Mouse (Mus musculus): Measurements from ENCODE around the gene Pitpna.
"Not testable (repeated sequence)": the region's sequence is repeated elsewhere in the genome, so short reads cannot be mapped to it uniquely, and the experiment has no call there.

Gene Pitpna

GRCm38 (mm10) chr11:75588285-75588941 is 516 bp downstream of the Pitpna start:
- DNase-seq (ENCODE audit: low spot score), result no peak

- DNase-seq (ENCODE audit: low spot score), result no peak
These were observed 4.7 kb downstream of the Pitpna start for GRCm38 (mm10) chr11:75592612-75593011.

GRCm38 (mm10) chr11:75594431-75594830 is 6.5 kb downstream of the Pitpna start:
- no peak for DNase-seq (ENCODE audit: low spot score)

- no peak for DNase-seq (ENCODE audit: low spot score)
These were observed 7.5 kb downstream of the Pitpna start for GRCm38 (mm10) chr11:75595404-75595803.

- no peak for DNase-seq (ENCODE audit: low spot score)
These were observed 7.9 kb downstream of the Pitpna start for GRCm38 (mm10) chr11:75595816-75596215.

GRCm38 (mm10) chr11:75596726-75597255 is 8.9 kb downstream of the Pitpna start:
- DNase-seq (ENCODE audit: low spot score), result no peak

GRCm38 (mm10) chr11:75598004-75598403 is 10.1 kb downstream of the Pitpna start:
- DNase-seq (ENCODE audit: low spot score), result no peak

GRCm38 (mm10) chr11:75599802-75600201 is 11.9 kb downstream of the Pitpna start:
- not testable (repeated sequence) for DNase-seq (ENCODE audit: low spot score)

GRCm38 (mm10) chr11:75604826-75605225 is 16.9 kb downstream of the Pitpna start:
- no peak for DNase-seq (ENCODE audit: low spot score)

- DNase-seq (ENCODE audit: low spot score), result no peak
These were observed 17.4 kb downstream of the Pitpna start for GRCm38 (mm10) chr11:75605318-75605717.

GRCm38 (mm10) chr11:75608776-75609175 is 20.9 kb downstream of the Pitpna start:
- DNase-seq (ENCODE audit: low spot score), result no peak

GRCm38 (mm10) chr11:75610021-75610420 is 22.1 kb downstream of the Pitpna start:
- DNase-seq (ENCODE audit: low spot score), result no peak

GRCm38 (mm10) chr11:75614769-75615168 is 26.9 kb downstream of the Pitpna start:
- no peak for DNase-seq (ENCODE audit: low spot score)

GRCm38 (mm10) chr11:75615556-75615955 is 27.7 kb downstream of the Pitpna start:
- no peak for DNase-seq (ENCODE audit: low spot score)

GRCm38 (mm10) chr11:75619133-75619532 is 31.2 kb downstream of the Pitpna start:
- DNase-seq (ENCODE audit: low spot score), result no peak

GRCm38 (mm10) chr11:75620136-75620780 is 32.4 kb downstream of the Pitpna start:
- no peak for DNase-seq (ENCODE audit: low spot score)

GRCm38 (mm10) chr11:75621426-75621825 is 33.5 kb downstream of the Pitpna start:
- no peak for DNase-seq (ENCODE audit: low spot score)

- DNase-seq (ENCODE audit: low spot score), result no peak
These were observed 34.9 kb downstream of the Pitpna start for GRCm38 (mm10) chr11:75622588-75623329.

GRCm38 (mm10) chr11:75624102-75624554 is 36.2 kb downstream of the Pitpna start:
- DNase-seq (ENCODE audit: low spot score), result no peak

- no peak for DNase-seq (ENCODE audit: low spot score)
These were observed 37.9 kb downstream of the Pitpna start for GRCm38 (mm10) chr11:75625820-75626219.

- DNase-seq (ENCODE audit: low spot score), result no peak
These were observed 42.2 kb downstream of the Pitpna start for GRCm38 (mm10) chr11:75630098-75630497.

GRCm38 (mm10) chr11:75630645-75631229 is 42.8 kb downstream of the Pitpna start, which contains the start of gene Inpp5k:
Gene Inpp5k (plus strand): TSS chr11:75630988.
- DNase-seq (ENCODE audit: low spot score), result peak; percentile 96
